Mouse (Mus musculus) bone marrow, adult 2 months (tissue): Measurements from ENCODE around the gene Rnf19b. TPM values are rescaled to one million over a fixed set of nuclear protein-coding genes. Genes with fewer than 3 reads are reported as not detected.

Experiments
- H3K27ac ChIP-seq: fragments of 200-500 bp; 2 replicates; pipeline ENCODE4 v1.5.1; 2012; ENCODE audit warnings: low read depth, mild to moderate bottlenecking, control low read depth, inconsistent platforms, low read length; ENCODE audit not compliant: control insufficient read depth, poor library complexity, insufficient read depth
- H3K4me1 ChIP-seq: fragments of 200-500 bp; 2 replicates; pipeline ENCODE4 v1.6.1; 2011; ENCODE audit warnings: low read length; ENCODE audit not compliant: control insufficient read depth, insufficient read depth
- H3K4me3 ChIP-seq: fragments of 200-500 bp; replicated peaks from 2 replicates; pipeline ENCODE3; 2011; ENCODE audit warnings: mild to moderate bottlenecking, low read depth, low read length, control low read depth; ENCODE audit not compliant: control insufficient read depth
- CTCF ChIP-seq: fragments of 200-500 bp; IDR thresholded peaks from 2 replicates; pipeline ENCODE4 v1.5.1; 2011; ENCODE audit warnings: low read length, control low read depth; ENCODE audit not compliant: control insufficient read depth, insufficient read depth
- POLR2A ChIP-seq: fragments of 200-500 bp; IDR thresholded peaks from 2 replicates; pipeline ENCODE4 v1.6.1; 2011; ENCODE audit warnings: low read depth, mild to moderate bottlenecking, control low read depth, low read length, borderline replicate concordance; ENCODE audit not compliant: control insufficient read depth
- WGBS: fragments of 180-500 bp; shearing (Covaris S2); methylation state at CpG from one replicate; pipeline ENCODE4 v1.1.7; 2018; 5-methylcytosine and 5-hydroxymethylcytosine counted together
- polyA plus RNA-seq: library from polyadenylated mRNA; stranded (reverse); fragments of >200 nt; gene quantifications from 2 replicates; pipeline ENCODE4 v1.2.4, GENCODE M21; 2011; ENCODE audit warnings: low replicate concordance; ENCODE audit not compliant: missing spikeins, insufficient read depth, insufficient read length

Rnf19b gene
- polyA plus RNA-seq, 1 experiment = 47.7 TPM

DNA sequence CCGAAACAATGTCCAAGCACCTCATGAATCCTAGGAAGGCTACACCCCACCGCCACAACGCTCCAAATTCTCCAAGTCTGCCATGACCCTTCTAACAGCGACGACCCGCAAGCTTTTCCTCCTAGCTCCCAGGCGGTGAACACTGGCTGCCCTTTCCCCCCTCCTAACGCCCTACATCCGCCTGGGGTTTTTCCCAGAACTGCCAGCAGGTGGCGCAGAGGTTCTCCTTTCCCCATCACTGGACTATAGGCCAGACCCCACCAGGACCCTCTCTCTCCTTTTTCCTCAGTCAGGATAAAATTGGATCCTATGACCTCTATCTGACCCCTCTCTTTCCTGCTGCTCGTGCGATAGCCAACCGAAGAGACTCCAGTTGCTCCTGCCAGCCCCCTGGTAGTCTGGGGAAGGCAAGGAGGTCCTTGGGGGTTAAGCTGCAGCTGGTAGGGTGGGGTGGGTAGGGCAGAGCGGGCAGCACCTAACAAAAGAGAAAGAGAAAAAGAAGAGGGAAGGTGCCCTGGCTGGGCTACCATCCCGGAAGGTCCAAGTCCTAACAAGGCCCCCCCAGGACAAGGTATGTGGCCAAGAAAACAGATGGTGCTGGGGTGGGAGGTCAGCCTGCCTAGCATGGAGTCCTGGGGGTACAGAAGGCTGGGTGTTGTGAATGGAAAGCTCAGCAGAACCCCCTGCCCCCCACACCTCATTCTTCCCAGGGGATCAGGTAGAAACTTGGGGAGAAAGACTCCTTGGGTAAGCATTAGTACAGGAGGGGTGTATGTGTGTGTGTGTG lies 76.9 kb downstream of the Rnf19b start:
- H3K4me3 ChIP-seq = no peak overlapping the region
- H3K27ac ChIP-seq = no peak overlapping the region
- TF ChIP-seq POLR2A = no peak
- TF ChIP-seq CTCF = peak; percentile 76
- H3K4me1 ChIP-seq = no peaks in the 10 kb centered on the region; the same call in 1 of the 2 replicates
- WGBS = 12% methylated on average over 15 of the region's 15 CpGs

Other genes starting within 250 kb of the Rnf19b start
- gene Trim62, start 174.7 kb upstream of the Rnf19b start, polyA plus RNA-seq = 0.52 and 1.0 TPM in 2 replicates
- gene Azin2, start 95.8 kb upstream of the Rnf19b start, polyA plus RNA-seq = 2.0 and 2.4 TPM in 2 replicates
- 72.4 and 118 TPM in 2 replicates for gene Ak2, start 66.3 kb upstream of the Rnf19b start, polyA plus RNA-seq
- gene Tmem54, start 47.3 kb downstream of the Rnf19b start, polyA plus RNA-seq = 1.8 TPM in 1 of 2 replicates, not detected in the other
- not detected in 2 replicates for gene Hpca, start 63.8 kb downstream of the Rnf19b start, polyA plus RNA-seq
- gene Fndc5, start 78.7 kb downstream of the Rnf19b start, polyA plus RNA-seq = 2.7 TPM in 1 of 2 replicates, not detected in the other
- 8.5 and 9.4 TPM in 2 replicates for gene S100pbp, start 131.5 kb downstream of the Rnf19b start, polyA plus RNA-seq
- gene Yars, start 131.5 kb downstream of the Rnf19b start, polyA plus RNA-seq = 25.1 and 28.2 TPM in 2 replicates
- gene C77080, start 203.1 kb downstream of the Rnf19b start, polyA plus RNA-seq = 0.86 and 1.9 TPM in 2 replicates
- not detected in 2 replicates for gene Sync, start 229.3 kb downstream of the Rnf19b start, polyA plus RNA-seq